Mouse (Mus musculus): Measurements from ENCODE around the gene Edf1.

The Edf1 gene

GRCm38 (mm10) chr2:25581294-25581864 lies 23.7 kb downstream of the Edf1 start, which contains the start of gene Ajm1:
Gene Ajm1 (minus strand): TSS chr2:25581757.
- peak; percentile 42 for DNase-seq (ENCODE audit: extremely low read depth, insufficient read length, low spot score)

- no peak for DNase-seq (ENCODE audit: extremely low read depth, insufficient read length, low spot score)
Observed at GRCm38 (mm10) chr2:25581901-25582301, 24.3 kb downstream of the Edf1 start.

GRCm38 (mm10) chr2:25582466-25583119 lies 24.9 kb downstream of the Edf1 start:
- no peak for DNase-seq (ENCODE audit: extremely low read depth, insufficient read length, low spot score)

GRCm38 (mm10) chr2:25583120-25583481 lies 25.5 kb downstream of the Edf1 start:
- DNase-seq (ENCODE audit: extremely low read depth, insufficient read length, low spot score): no peak

- DNase-seq (ENCODE audit: extremely low read depth, insufficient read length, low spot score): no peak
Observed at GRCm38 (mm10) chr2:25583571-25583970, 25.9 kb downstream of the Edf1 start.

GRCm38 (mm10) chr2:25584152-25584551 lies 26.5 kb downstream of the Edf1 start:
- DNase-seq (ENCODE audit: extremely low read depth, insufficient read length, low spot score): no peak

GRCm38 (mm10) chr2:25584856-25585255 lies 27.2 kb downstream of the Edf1 start:
- no peak for DNase-seq (ENCODE audit: extremely low read depth, insufficient read length, low spot score)

GRCm38 (mm10) chr2:25585601-25586000 lies 28.0 kb downstream of the Edf1 start:
- no peak for DNase-seq (ENCODE audit: extremely low read depth, insufficient read length, low spot score)

- DNase-seq (ENCODE audit: extremely low read depth, insufficient read length, low spot score): no peak
Observed at GRCm38 (mm10) chr2:25587290-25587689, 29.6 kb downstream of the Edf1 start.

- no peak for DNase-seq (ENCODE audit: extremely low read depth, insufficient read length, low spot score)
Observed at GRCm38 (mm10) chr2:25588227-25588907, 30.7 kb downstream of the Edf1 start.

GRCm38 (mm10) chr2:25591863-25592262 lies 34.2 kb downstream of the Edf1 start:
- DNase-seq (ENCODE audit: extremely low read depth, insufficient read length, low spot score): no peak

- no peak for DNase-seq (ENCODE audit: extremely low read depth, insufficient read length, low spot score)
Observed at GRCm38 (mm10) chr2:25596765-25597510, 39.3 kb downstream of the Edf1 start.

- DNase-seq (ENCODE audit: extremely low read depth, insufficient read length, low spot score): no peak
Observed at GRCm38 (mm10) chr2:25598749-25599148, 41.1 kb downstream of the Edf1 start.

- DNase-seq (ENCODE audit: extremely low read depth, insufficient read length, low spot score): no peak
Observed at GRCm38 (mm10) chr2:25600037-25600436, 42.4 kb downstream of the Edf1 start.

GRCm38 (mm10) chr2:25602526-25602925 lies 44.9 kb downstream of the Edf1 start:
- no peak for DNase-seq (ENCODE audit: extremely low read depth, insufficient read length, low spot score)

- peak; percentile 85 for DNase-seq (ENCODE audit: extremely low read depth, insufficient read length, low spot score)
Observed at GRCm38 (mm10) chr2:25607761-25608622, 50.3 kb downstream of the Edf1 start, which contains the start of gene Rabl6. Gene Rabl6 (minus strand): TSS chr2:25608521.

- no peak for DNase-seq (ENCODE audit: extremely low read depth, insufficient read length, low spot score)
Observed at GRCm38 (mm10) chr2:25608671-25609070, 51.0 kb downstream of the Edf1 start.
